Mouse (Mus musculus): ENCODE data around the gene Mef2c. TPM values are rescaled to one million over a fixed set of nuclear protein-coding genes. Genes with fewer than 3 reads are reported as not detected.

The Mef2c gene
- polyA plus RNA-seq, 1 experiment from 2014 or later: 300 TPM

DNA sequence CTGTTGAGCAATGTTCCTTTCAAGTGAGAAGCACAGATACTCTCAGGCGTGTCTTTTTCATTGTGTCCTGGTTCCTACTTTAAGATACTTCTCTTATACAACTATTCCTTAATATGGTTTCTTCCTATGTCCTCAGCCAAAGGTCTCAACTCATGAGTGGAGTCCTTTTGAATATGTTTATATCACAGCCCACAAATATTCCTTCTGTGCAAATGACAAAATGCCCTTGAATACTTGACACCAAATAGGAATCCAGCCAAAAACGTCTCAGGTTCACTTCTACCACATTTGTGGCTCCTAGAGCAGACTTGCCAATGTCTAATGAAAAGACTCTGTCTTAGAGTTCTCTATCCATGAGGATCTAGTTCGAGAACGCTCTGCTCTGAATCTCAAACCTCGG, 21.7 kb upstream of the Mef2c start:
- no peak for ATAC-seq
- Histone ChIP-seq H3K4me1 (replicated peaks; ENCODE audit: control insufficient read depth, insufficient read depth, low read length) (no peaks in the 10 kb centered on the region), H3K4me2 (ENCODE audit: low read length) (no peak overlapping the region), H3K36me3 (ENCODE audit: control insufficient read depth, insufficient read depth) (no peaks in the 10 kb centered on the region), H3K27me3 (replicated peaks; ENCODE audit: control insufficient read depth, insufficient read depth, low read length) (no peaks in the 10 kb centered on the region), H3K27ac (ENCODE audit: low read length) (no peak overlapping the region), H3K9ac (replicated peaks; ENCODE audit: low read depth, low read length) (no peak overlapping the region), H3K9me3 (ENCODE audit: control insufficient read depth, low read length) (no peaks in the 10 kb centered on the region), H3K4me3 (replicated peaks; ENCODE audit: low read length) (no peak overlapping the region)
- 78% methylated on average over 5 of the region's 5 CpGs for WGBS

- H3K4me3 ChIP-seq (replicated peaks; ENCODE audit: low read length): no peak overlapping the region
- H3K27me3 ChIP-seq (replicated peaks; ENCODE audit: control insufficient read depth, insufficient read depth, low read length): no peaks in the 10 kb centered on the region
- H3K9ac ChIP-seq (replicated peaks; ENCODE audit: low read depth, low read length): no peak overlapping the region
- ATAC-seq: 0 out of 2 replicates have a peak, but pooled peaks have one; percentile 18
- no peaks in the 10 kb centered on the region for H3K9me3 ChIP-seq (ENCODE audit: control insufficient read depth, low read length)
- H3K27ac ChIP-seq (ENCODE audit: low read length): no peak overlapping the region
- H3K36me3 ChIP-seq (ENCODE audit: control insufficient read depth, insufficient read depth): no peaks in the 10 kb centered on the region
- no peaks in the 10 kb centered on the region for H3K4me1 ChIP-seq (replicated peaks; ENCODE audit: control insufficient read depth, insufficient read depth, low read length)
- no peak overlapping the region for H3K4me2 ChIP-seq (ENCODE audit: low read length)
- 60% methylated on average over 4 of the region's 4 CpGs for WGBS
Measured at GRCm38 (mm10) chr13:83484215-83484614, 19.6 kb upstream of the Mef2c start.

DNA sequence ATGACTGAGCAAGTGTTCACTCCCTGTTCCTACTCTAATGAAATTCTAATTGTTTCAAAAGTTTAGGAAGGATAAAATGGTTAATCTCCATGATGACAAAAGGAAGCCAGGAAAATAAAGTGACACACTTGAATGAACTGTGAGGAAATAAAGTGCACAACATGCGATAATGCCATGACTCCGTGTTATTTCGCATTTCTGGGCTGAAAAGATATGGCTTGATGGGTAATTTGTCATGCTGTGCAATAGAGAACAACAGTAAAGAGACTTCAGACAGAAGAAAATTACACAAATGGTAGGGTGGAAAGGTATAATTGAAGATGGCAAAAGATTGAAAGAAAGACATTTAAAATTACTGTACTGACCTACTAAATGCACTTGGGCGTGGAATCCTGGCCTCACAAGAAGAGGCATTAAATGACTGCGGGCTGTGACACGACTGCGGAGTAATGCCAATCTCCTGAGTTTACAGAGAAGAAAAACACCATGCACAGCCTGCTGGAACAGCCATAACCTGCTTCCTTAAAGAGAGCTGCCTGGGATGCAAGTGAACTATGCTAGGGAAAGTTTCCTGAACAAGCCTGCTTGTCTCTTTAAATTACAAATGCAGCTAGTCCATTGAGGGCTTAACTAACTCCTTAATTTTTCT, 19.0 kb upstream of the Mef2c start:
- H3K36me3 ChIP-seq (ENCODE audit: control insufficient read depth, insufficient read depth): no peaks in the 10 kb centered on the region
- 70% methylated on average over 7 of the region's 7 CpGs for WGBS
- ATAC-seq: peak; percentile 73

GRCm38 (mm10) chr13:83492051-83492450, 11.8 kb upstream of the Mef2c start:
- WGBS: 78% methylated on average over 3 of the region's 3 CpGs
- Histone ChIP-seq H3K4me3 (replicated peaks; ENCODE audit: low read length) (no peak overlapping the region), H3K4me2 (ENCODE audit: low read length) (no peak overlapping the region)

More for the DNA sequence above, 19.0 kb upstream of the Mef2c start:
- no peaks in the 10 kb centered on the region for H3K27me3 ChIP-seq (replicated peaks; ENCODE audit: control insufficient read depth, insufficient read depth, low read length)
- no peak overlapping the region for H3K27ac ChIP-seq (ENCODE audit: low read length)
- H3K4me3 ChIP-seq (replicated peaks; ENCODE audit: low read length): no peak overlapping the region
- H3K4me1 ChIP-seq (replicated peaks; ENCODE audit: control insufficient read depth, insufficient read depth, low read length): no peaks in the 10 kb centered on the region
- no peaks in the 10 kb centered on the region for H3K9me3 ChIP-seq (ENCODE audit: control insufficient read depth, low read length)
- H3K4me2 ChIP-seq (ENCODE audit: low read length): no peak overlapping the region
- no peak overlapping the region for H3K9ac ChIP-seq (replicated peaks; ENCODE audit: low read depth, low read length)

GRCm38 (mm10) chr13:83497708-83498107, 6.1 kb upstream of the Mef2c start:
- H3K27ac ChIP-seq (ENCODE audit: low read length): no peak overlapping the region
- no peaks in the 10 kb centered on the region for H3K27me3 ChIP-seq (replicated peaks; ENCODE audit: control insufficient read depth, insufficient read depth, low read length)
- no peaks in the 10 kb centered on the region for H3K9me3 ChIP-seq (ENCODE audit: control insufficient read depth, low read length)
- WGBS: 90% methylated on average over 3 of the region's 3 CpGs
- no peaks in the 10 kb centered on the region for H3K36me3 ChIP-seq (ENCODE audit: control insufficient read depth, insufficient read depth)
- no peaks in the 10 kb centered on the region for H3K4me1 ChIP-seq (replicated peaks; ENCODE audit: control insufficient read depth, insufficient read depth, low read length)
- no peak overlapping the region for H3K4me2 ChIP-seq (ENCODE audit: low read length)
- no peak for ATAC-seq
- no peak overlapping the region for H3K4me3 ChIP-seq (replicated peaks; ENCODE audit: low read length)
- H3K9ac ChIP-seq (replicated peaks; ENCODE audit: low read depth, low read length): no peak overlapping the region

More at GRCm38 (mm10) chr13:83492051-83492450, 11.8 kb upstream of the Mef2c start:
- Histone ChIP-seq H3K27ac (ENCODE audit: low read length) (no peak overlapping the region), H3K9me3 (ENCODE audit: control insufficient read depth, low read length) (no peaks in the 10 kb centered on the region), H3K9ac (replicated peaks; ENCODE audit: low read depth, low read length) (no peak overlapping the region), H3K36me3 (ENCODE audit: control insufficient read depth, insufficient read depth) (no peaks in the 10 kb centered on the region), H3K4me1 (replicated peaks; ENCODE audit: control insufficient read depth, insufficient read depth, low read length) (no peaks in the 10 kb centered on the region), H3K27me3 (replicated peaks; ENCODE audit: control insufficient read depth, insufficient read depth, low read length) (no peaks in the 10 kb centered on the region)
- no peak for ATAC-seq

GRCm38 (mm10) chr13:83499526-83499925, 4.3 kb upstream of the Mef2c start:
- no peaks in the 10 kb centered on the region for H3K27me3 ChIP-seq (replicated peaks; ENCODE audit: control insufficient read depth, insufficient read depth, low read length)
- H3K4me2 ChIP-seq (ENCODE audit: low read length): no peak overlapping the region
- no peaks in the 10 kb centered on the region for H3K36me3 ChIP-seq (ENCODE audit: control insufficient read depth, insufficient read depth)
- 77% methylated on average over 4 of the region's 4 CpGs for WGBS
- H3K4me3 ChIP-seq (replicated peaks; ENCODE audit: low read length): no peak overlapping the region
- H3K9me3 ChIP-seq (ENCODE audit: control insufficient read depth, low read length): no peaks in the 10 kb centered on the region
- no peak overlapping the region for H3K27ac ChIP-seq (ENCODE audit: low read length)
- no peak overlapping the region for H3K9ac ChIP-seq (replicated peaks; ENCODE audit: low read depth, low read length)
- no peaks in the 10 kb centered on the region for H3K4me1 ChIP-seq (replicated peaks; ENCODE audit: control insufficient read depth, insufficient read depth, low read length)
- ATAC-seq: no peak

GRCm38 (mm10) chr13:83507687-83508086, 3.9 kb downstream of the Mef2c start:
- Histone ChIP-seq H3K27me3 (replicated peaks; ENCODE audit: control insufficient read depth, insufficient read depth, low read length) (no peaks in the 10 kb centered on the region), H3K4me1 (replicated peaks; ENCODE audit: control insufficient read depth, insufficient read depth, low read length) (no peaks in the 10 kb centered on the region), H3K4me3 (replicated peaks; ENCODE audit: low read length) (no peak overlapping the region), H3K27ac (ENCODE audit: low read length) (no peak overlapping the region), H3K4me2 (ENCODE audit: low read length) (no peak overlapping the region), H3K36me3 (ENCODE audit: control insufficient read depth, insufficient read depth) (no peaks in the 10 kb centered on the region), H3K9me3 (ENCODE audit: control insufficient read depth, low read length) (no peaks in the 10 kb centered on the region), H3K9ac (replicated peaks; ENCODE audit: low read depth, low read length) (no peak overlapping the region)
- no peak for ATAC-seq
- WGBS: 85% methylated on average over 1 of the region's 1 CpGs

GRCm38 (mm10) chr13:83515013-83515547, 11.2 kb downstream of the Mef2c start:
- Histone ChIP-seq H3K4me1 (replicated peaks; ENCODE audit: control insufficient read depth, insufficient read depth, low read length) (no peaks in the 10 kb centered on the region), H3K27me3 (replicated peaks; ENCODE audit: control insufficient read depth, insufficient read depth, low read length) (no peaks in the 10 kb centered on the region), H3K4me3 (replicated peaks; ENCODE audit: low read length) (no peak overlapping the region), H3K36me3 (ENCODE audit: control insufficient read depth, insufficient read depth) (no peaks in the 10 kb centered on the region), H3K9ac (replicated peaks; ENCODE audit: low read depth, low read length) (no peak overlapping the region), H3K9me3 (ENCODE audit: control insufficient read depth, low read length) (no peaks in the 10 kb centered on the region), H3K27ac (ENCODE audit: low read length) (no peak overlapping the region), H3K4me2 (ENCODE audit: low read length) (no peak overlapping the region)
- no peak for ATAC-seq
- 74% methylated on average over 4 of the region's 4 CpGs for WGBS

DNA sequence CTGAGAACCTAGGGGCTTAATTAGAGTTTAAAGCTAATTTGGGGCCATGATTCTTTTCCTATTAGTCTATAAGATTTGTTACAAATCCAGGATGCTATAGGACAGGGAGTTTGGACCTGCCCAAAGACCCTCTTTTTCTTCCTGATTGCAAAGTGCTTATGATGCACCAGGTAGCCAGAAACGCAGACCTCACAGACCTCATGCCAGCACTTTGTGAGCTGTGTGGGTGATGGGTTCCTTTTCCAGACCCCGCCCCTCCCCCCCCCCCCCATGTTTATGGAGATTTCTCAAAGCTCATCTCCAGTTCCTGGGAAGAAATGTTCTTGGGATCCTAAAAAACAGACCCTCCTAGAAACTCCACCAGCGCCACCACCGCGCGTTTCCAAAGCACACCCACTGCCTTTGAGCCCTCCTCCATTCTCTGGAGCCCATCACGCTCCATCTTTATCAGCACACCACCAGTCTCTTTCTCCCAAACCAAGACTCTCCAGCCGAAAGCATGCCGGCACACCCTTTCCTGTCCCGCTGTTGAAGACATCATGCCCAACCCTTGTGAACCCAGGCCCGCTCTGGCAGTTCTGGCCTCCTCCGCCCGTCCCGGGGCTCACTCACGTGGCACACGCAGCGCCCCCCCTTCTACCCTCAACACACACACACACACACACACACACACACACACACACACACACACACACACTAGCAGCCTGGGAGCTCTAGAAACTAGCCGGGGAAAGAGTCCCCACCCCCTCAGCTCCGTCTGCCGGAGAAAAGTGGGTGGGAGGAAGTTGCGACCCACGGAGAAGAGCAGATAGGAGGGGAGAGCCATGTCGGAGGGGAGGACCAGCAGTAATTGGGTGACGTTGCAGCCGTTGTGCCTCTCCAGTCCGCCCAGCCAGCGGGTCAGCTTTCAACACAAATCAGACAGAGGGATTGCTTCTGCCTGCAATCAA, 14.1 kb downstream of the Mef2c start:
- Histone ChIP-seq H3K27ac (ENCODE audit: low read length) (peak overlapping the region; percentile 87), H3K36me3 (ENCODE audit: control insufficient read depth, insufficient read depth) (no peaks in the 10 kb centered on the region), H3K4me3 (replicated peaks; ENCODE audit: low read length) (peak overlapping the region; percentile 54), H3K4me1 (replicated peaks; ENCODE audit: control insufficient read depth, insufficient read depth, low read length) (no peaks in the 10 kb centered on the region; the same call in 1 of the 2 replicates), H3K4me2 (ENCODE audit: low read length) (peak overlapping the region; percentile 55), H3K27me3 (replicated peaks; ENCODE audit: control insufficient read depth, insufficient read depth, low read length) (no peaks in the 10 kb centered on the region), H3K9ac (replicated peaks; ENCODE audit: low read depth, low read length) (peak overlapping the region; percentile 76), H3K9me3 (ENCODE audit: control insufficient read depth, low read length) (no peaks in the 10 kb centered on the region)
- ATAC-seq: peak; percentile 93
- under 1% methylated on average over 25 of the region's 27 CpGs for whole genome bisulfite sequencing
